In genomic region chr4:43869821-43870220, GRCm38 (mm10) we compare ENCODE assay signal across 28 mouse cellular contexts. TPM values are rescaled to one million over a fixed set of nuclear protein-coding genes. Genes with fewer than 3 reads are reported as not detected.
A peak's percentile ranks its signal among the peaks of the same experiment; 100 is the strongest.
DNase-seq lines count a peak whose midpoint lies in the region; TF ChIP-seq lines count a peak whose summit lies in the region.
"Had no signal": no experiment of that assay in that cellular context is flagged by ENCODE, and none has a peak within 500 bp of the region (broad histone marks: within the 10 kb centered on the region; RNA-seq: fewer than 3 reads in every experiment).

No protein-coding gene starts in this region.

- no peak overlapping the region for H3K4me3 ChIP-seq in testis, adult 2 months (ENCODE audit: control insufficient read depth, low read depth, low read length)
- H3K4me3 ChIP-seq: embryonic facial prominence, embryonic 13.5 days; forebrain, embryonic 12.5 days; heart, adult 2 months; heart, embryonic 15.5 days; hindbrain, embryonic 12.5 days had no signal

- intact Hi-C loops in heart, postnatal 14 days (cut with DNase I), result loop anchor here (10.0 kb wide), 1 partner anchor 235 kb away; the partner anchor contains the start of gene Npr2

- no peaks in the 10 kb centered on the region for H3K27me3 ChIP-seq in testis, adult 2 months (ENCODE audit: control insufficient read depth, insufficient read depth, low read length)
- H3K27me3 ChIP-seq: embryonic facial prominence, embryonic 13.5 days; heart, embryonic 15.5 days; hindbrain, embryonic 12.5 days; Patski had no signal

- H3K4me1 ChIP-seq in testis, adult 2 months (ENCODE audit: control insufficient read depth, insufficient read depth, low read length), result peaks cover 5% of the 10 kb centered on the region

- DNase-seq in adrenal gland, adult 2 months, result peak; percentile 12
- no peak for DNase-seq in adrenal gland, postnatal 25 days
- peak; percentile 19 for DNase-seq in lung, postnatal 10 days
- DNase-seq in lung, postnatal 14 days, result no peak
- DNase-seq in testis, postnatal 10 days (ENCODE audit: low spot score), result no peak
- DNase-seq in heart, postnatal 14 days, result no peak
- DNase-seq: adrenal gland, postnatal 10 days; cerebellum, adult 11-12 months; cerebellum, adult 9-10 months; cerebellum, postnatal 25 days; gastrocnemius, postnatal 10 days; heart, adult 2 months; heart, postnatal 36 days had no signal

- no peak for TF ChIP-seq CTCF in testis, adult 2 months (IDR thresholded peaks at IDR 0.05; ENCODE audit: control insufficient read depth, insufficient read depth, insufficient replicate concordance, low read depth, low read length)

- no peak for TF ChIP-seq POLR2A in testis, adult 2 months (IDR thresholded peaks at IDR 0.05; ENCODE audit: control insufficient read depth, low read depth, low read length)

- H3K36me3 ChIP-seq in testis, adult 2 months (ENCODE audit: control insufficient read depth, insufficient read depth, low read length), result no peaks in the 10 kb centered on the region
- H3K36me3 ChIP-seq: embryonic facial prominence, embryonic 13.5 days; forebrain, embryonic 12.5 days; heart, embryonic 15.5 days; hindbrain, embryonic 12.5 days had no signal

- peak overlapping the region; percentile 49 for H3K27ac ChIP-seq in testis, adult 2 months (ENCODE audit: control insufficient read depth, insufficient read depth, low read depth, low read length)
- H3K27ac ChIP-seq: embryonic facial prominence, embryonic 13.5 days; forebrain, embryonic 12.5 days; heart, adult 2 months; heart, embryonic 15.5 days; hindbrain, embryonic 12.5 days had no signal

RNA-seq across cellular contexts. Expression of gene Reck, which starts 5.5 kb away (rescaled TPM):
- 10 to 100 TPM; 15.5 to 28.7 TPM for total RNA-seq in adrenal gland, adult 2 months (2021)
- 13.0 and 13.2 TPM in 2 replicates for polyA plus RNA-seq in adrenal gland, adult 2 months (2012; rRNA removed)
- 12.3 and 16.1 TPM in 2 replicates for total RNA-seq in adrenal gland, postnatal 25 days (2021)
- polyA plus RNA-seq in testis, adult 2 months (2012; rRNA removed), result 7.2 and 7.4 TPM in 2 replicates
- total RNA-seq in heart, postnatal 14 days (2021), result 10 to 100 TPM in 1 of 2 experiments, 1 to 10 TPM in 1; 8.1 to 10.1 TPM

RNA-seq across cellular contexts. Expression of gene Olfr155, which starts 18.5 kb away (rescaled TPM):
- not detected for total RNA-seq in adrenal gland, adult 2 months (2021)
- not detected in 2 replicates for polyA plus RNA-seq in adrenal gland, adult 2 months (2012; rRNA removed)
- not detected in 2 replicates for total RNA-seq in adrenal gland, postnatal 25 days (2021)
- not detected in 2 replicates for polyA plus RNA-seq in testis, adult 2 months (2012; rRNA removed)
- not detected for total RNA-seq in heart, postnatal 14 days (2021)
- total RNA-seq: adrenal gland, postnatal 10 days; gastrocnemius, postnatal 10 days; gastrocnemius, postnatal 4 days; heart, adult 2 months; heart, postnatal 36 days; MEL had no signal
- polyA plus RNA-seq: C2C12; cortical plate, adult 2 months; embryonic facial prominence, embryonic 13.5 days; forebrain, embryonic 12.5 days; forebrain, embryonic 16.5 days; frontal cortex, adult 2 months; heart, adult 2 months; heart, embryonic 11.5 days; heart, embryonic 15.5 days; hindbrain, embryonic 12.5 days; hindbrain, embryonic 16.5 days; Patski had no signal

RNA-seq across cellular contexts. Expression of gene Olfr157, which starts 29.8 kb away (rescaled TPM):
- total RNA-seq in adrenal gland, adult 2 months (2021), result not detected
- 0.06 TPM in 1 of 2 replicates, not detected in the other for polyA plus RNA-seq in adrenal gland, adult 2 months (2012; rRNA removed)
- total RNA-seq in adrenal gland, postnatal 25 days (2021), result not detected in 2 replicates
- not detected in 2 replicates for polyA plus RNA-seq in testis, adult 2 months (2012; rRNA removed)
- not detected for total RNA-seq in heart, postnatal 14 days (2021)
- total RNA-seq: adrenal gland, postnatal 10 days; gastrocnemius, postnatal 10 days; gastrocnemius, postnatal 4 days; heart, adult 2 months; heart, postnatal 36 days; MEL had no signal
- polyA plus RNA-seq: C2C12; cortical plate, adult 2 months; embryonic facial prominence, embryonic 13.5 days; forebrain, embryonic 12.5 days; forebrain, embryonic 16.5 days; frontal cortex, adult 2 months; heart, adult 2 months; heart, embryonic 15.5 days; hindbrain, embryonic 12.5 days; hindbrain, embryonic 16.5 days; Patski had no signal

RNA-seq across cellular contexts. Expression of gene Olfr156, which starts 46.1 kb away (rescaled TPM):
- not detected for total RNA-seq in adrenal gland, adult 2 months (2021)
- polyA plus RNA-seq in adrenal gland, adult 2 months (2012; rRNA removed), result not detected in 2 replicates
- not detected in 2 replicates for total RNA-seq in adrenal gland, postnatal 25 days (2021)
- polyA plus RNA-seq in testis, adult 2 months (2012; rRNA removed), result not detected in 2 replicates
- total RNA-seq in heart, postnatal 14 days (2021), result not detected
- total RNA-seq: adrenal gland, postnatal 10 days; gastrocnemius, postnatal 10 days; gastrocnemius, postnatal 4 days; heart, adult 2 months; heart, postnatal 36 days; MEL had no signal
- polyA plus RNA-seq: activated CD4-positive, CD25-positive, alpha-beta regulatory T cell, adult 4 months; C2C12; cortical plate, adult 2 months; embryonic facial prominence, embryonic 13.5 days; forebrain, embryonic 12.5 days; forebrain, embryonic 16.5 days; frontal cortex, adult 2 months; heart, adult 2 months; heart, embryonic 11.5 days; heart, embryonic 15.5 days; hindbrain, embryonic 12.5 days; hindbrain, embryonic 16.5 days; Patski had no signal

Comparison
In these comparisons a context has a peak if more than half of its experiments do, and no peak if none do; other contexts are left out.
1. DNase-seq: peak in adrenal gland, adult 2 months (single experiment) and lung, postnatal 10 days (single experiment); none in adrenal gland, postnatal 25 days (single experiment), lung, postnatal 14 days (single experiment), testis, postnatal 10 days (single experiment) and heart, postnatal 14 days (0 of 2).